Mouse (Mus musculus): Measurements from ENCODE around the gene Zfyve27. TPM values are rescaled to one million over a fixed set of nuclear protein-coding genes. Genes with fewer than 3 reads are reported as not detected.

Zfyve27 gene
- polyA plus RNA-seq, 1 experiment from 2014 or later: 19.5 TPM

GRCm38 (mm10) chr19:42182673-42183072, 18.9 kb downstream of the Zfyve27 start:
- Histone ChIP-seq H3K9me3 (replicated peaks; ENCODE audit: control insufficient read depth, low read length) (no peaks in the 10 kb centered on the region), H3K27me3 (replicated peaks; ENCODE audit: control insufficient read depth, insufficient read depth, low read length) (no peaks in the 10 kb centered on the region), H3K9ac (ENCODE audit: low read length) (no peak overlapping the region), H3K27ac (ENCODE audit: low read depth, low read length) (no peak overlapping the region), H3K4me2 (ENCODE audit: low read length) (no peak overlapping the region), H3K4me1 (ENCODE audit: control insufficient read depth, insufficient read depth, low read length) (no peaks in the 10 kb centered on the region), H3K4me3 (ENCODE audit: low read depth, low read length) (no peak overlapping the region), H3K36me3 (ENCODE audit: control insufficient read depth, insufficient read depth, low read length) (peaks cover 73% of the 10 kb centered on the region)
- ATAC-seq: no peak
- DNase-seq (ENCODE audit: low spot score): no peak
- 62% methylated on average over 6 of the region's 6 CpGs for WGBS

DNA sequence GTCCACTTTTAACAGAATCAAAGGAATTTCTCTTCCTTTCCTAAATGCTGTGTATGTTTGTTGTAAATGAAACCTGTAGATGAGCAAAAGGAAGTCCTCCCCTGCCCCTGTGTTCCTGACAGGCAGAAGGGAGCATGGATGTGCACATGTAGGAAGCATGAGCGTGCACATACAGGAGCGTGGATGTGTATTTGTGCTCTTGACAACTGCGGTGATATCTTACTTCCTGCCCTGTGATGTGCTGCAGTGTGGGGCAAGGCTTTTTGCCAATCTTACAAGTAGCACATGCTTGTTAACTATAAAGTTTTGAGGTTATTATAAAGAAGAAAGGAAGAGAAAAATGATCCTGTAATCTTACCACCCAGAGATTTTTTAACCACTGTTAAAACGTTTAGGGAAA, 26.0 kb downstream of the Zfyve27 start:
- Histone ChIP-seq H3K27me3 (replicated peaks; ENCODE audit: control insufficient read depth, insufficient read depth, low read length) (no peaks in the 10 kb centered on the region), H3K4me2 (ENCODE audit: low read length) (no peak overlapping the region), H3K9me3 (replicated peaks; ENCODE audit: control insufficient read depth, low read length) (no peaks in the 10 kb centered on the region), H3K4me1 (ENCODE audit: control insufficient read depth, insufficient read depth, low read length) (no peaks in the 10 kb centered on the region), H3K4me3 (ENCODE audit: low read depth, low read length) (no peak overlapping the region), H3K27ac (ENCODE audit: low read depth, low read length) (no peak overlapping the region), H3K9ac (ENCODE audit: low read length) (no peak overlapping the region), H3K36me3 (ENCODE audit: control insufficient read depth, insufficient read depth, low read length) (peaks cover 46% of the 10 kb centered on the region)
- ATAC-seq: no peak
- 92% methylated on average over 4 of the region's 4 CpGs for WGBS
- DNase-seq (ENCODE audit: low spot score): no peak

- Histone ChIP-seq H3K9ac (ENCODE audit: low read length) (no peak overlapping the region), H3K4me3 (ENCODE audit: low read depth, low read length) (no peak overlapping the region), H3K4me1 (ENCODE audit: control insufficient read depth, insufficient read depth, low read length) (no peaks in the 10 kb centered on the region), H3K36me3 (ENCODE audit: control insufficient read depth, insufficient read depth, low read length) (peaks cover 40% of the 10 kb centered on the region), H3K4me2 (ENCODE audit: low read length) (no peak overlapping the region), H3K27ac (ENCODE audit: low read depth, low read length) (no peak overlapping the region), H3K9me3 (replicated peaks; ENCODE audit: control insufficient read depth, low read length) (no peaks in the 10 kb centered on the region), H3K27me3 (replicated peaks; ENCODE audit: control insufficient read depth, insufficient read depth, low read length) (no peaks in the 10 kb centered on the region)
- DNase-seq (ENCODE audit: low spot score) (peak; percentile 59), ATAC-seq (peak; percentile 50; the same call in 1 of the 2 replicates)
- WGBS: 23% methylated on average over 5 of the region's 5 CpGs
Measured at GRCm38 (mm10) chr19:42190494-42190893, 26.7 kb downstream of the Zfyve27 start.

- 0 out of 2 replicates have a peak, but pooled peaks cover under 1% of the 10 kb centered on the region for H3K27me3 ChIP-seq (replicated peaks; ENCODE audit: control insufficient read depth, insufficient read depth, low read length)
Measured at GRCm38 (mm10) chr19:42193311-42193710, 29.6 kb downstream of the Zfyve27 start.

GRCm38 (mm10) chr19:42196378-42196777, 32.6 kb downstream of the Zfyve27 start:
- ATAC-seq (no peak), DNase-seq (ENCODE audit: low spot score) (no peak)
- WGBS: 87% methylated on average over 4 of the region's 4 CpGs
- Histone ChIP-seq H3K4me2 (ENCODE audit: low read length) (no peak overlapping the region), H3K27ac (ENCODE audit: low read depth, low read length) (no peak overlapping the region), H3K4me1 (ENCODE audit: control insufficient read depth, insufficient read depth, low read length) (no peaks in the 10 kb centered on the region), H3K9me3 (replicated peaks; ENCODE audit: control insufficient read depth, low read length) (no peaks in the 10 kb centered on the region), H3K4me3 (ENCODE audit: low read depth, low read length) (no peak overlapping the region), H3K9ac (ENCODE audit: low read length) (no peak overlapping the region), H3K27me3 (replicated peaks; ENCODE audit: control insufficient read depth, insufficient read depth, low read length) (peaks cover 31% of the 10 kb centered on the region), H3K36me3 (ENCODE audit: control insufficient read depth, insufficient read depth, low read length) (peaks cover 1% of the 10 kb centered on the region)

More at GRCm38 (mm10) chr19:42193311-42193710, 29.6 kb downstream of the Zfyve27 start:
- no peak overlapping the region for H3K27ac ChIP-seq (ENCODE audit: low read depth, low read length)
- H3K4me1 ChIP-seq (ENCODE audit: control insufficient read depth, insufficient read depth, low read length): no peaks in the 10 kb centered on the region
- ATAC-seq (no peak), DNase-seq (ENCODE audit: low spot score) (no peak)
- H3K4me3 ChIP-seq (ENCODE audit: low read depth, low read length): no peak overlapping the region
- H3K9ac ChIP-seq (ENCODE audit: low read length): no peak overlapping the region
- H3K9me3 ChIP-seq (replicated peaks; ENCODE audit: control insufficient read depth, low read length): no peaks in the 10 kb centered on the region
- WGBS: 53% methylated on average over 2 of the region's 2 CpGs
- H3K36me3 ChIP-seq (ENCODE audit: control insufficient read depth, insufficient read depth, low read length): peaks cover 17% of the 10 kb centered on the region
- H3K4me2 ChIP-seq (ENCODE audit: low read length): no peak overlapping the region

DNA sequence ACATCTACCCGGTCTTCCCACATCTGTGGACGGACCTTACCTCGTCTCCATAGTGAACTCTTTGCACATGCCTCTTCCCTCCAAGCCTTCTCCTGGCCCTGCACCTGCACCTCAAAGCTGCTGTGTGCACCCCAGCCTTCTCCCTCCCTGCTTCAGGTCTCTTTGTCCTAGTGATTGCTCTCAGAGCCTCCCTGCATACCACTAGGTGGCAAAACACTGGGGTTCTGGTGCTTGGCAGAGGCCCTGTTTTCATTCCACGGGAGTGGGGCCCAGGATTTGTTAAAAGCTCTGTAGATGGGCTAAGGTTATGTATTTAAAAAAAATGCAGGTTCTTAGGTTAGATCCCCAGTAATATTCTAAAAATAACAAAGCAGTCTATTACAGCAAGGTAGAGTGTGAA, 33.3 kb downstream of the Zfyve27 start:
- Histone ChIP-seq H3K4me2 (ENCODE audit: low read length) (no peak overlapping the region), H3K4me3 (ENCODE audit: low read depth, low read length) (no peak overlapping the region), H3K4me1 (ENCODE audit: control insufficient read depth, insufficient read depth, low read length) (no peaks in the 10 kb centered on the region), H3K9ac (ENCODE audit: low read length) (no peak overlapping the region), H3K27me3 (replicated peaks; ENCODE audit: control insufficient read depth, insufficient read depth, low read length) (peaks cover 38% of the 10 kb centered on the region), H3K9me3 (replicated peaks; ENCODE audit: control insufficient read depth, low read length) (no peaks in the 10 kb centered on the region), H3K36me3 (ENCODE audit: control insufficient read depth, insufficient read depth, low read length) (no peaks in the 10 kb centered on the region; the same call in 1 of the 2 replicates), H3K27ac (ENCODE audit: low read depth, low read length) (no peak overlapping the region)
- ATAC-seq: no peak
- no peak for DNase-seq (ENCODE audit: low spot score)
- 73% methylated on average over 4 of the region's 4 CpGs for WGBS

GRCm38 (mm10) chr19:42198026-42198425, 34.3 kb downstream of the Zfyve27 start:
- Histone ChIP-seq H3K27ac (ENCODE audit: low read depth, low read length) (no peak overlapping the region), H3K9ac (ENCODE audit: low read length) (no peak overlapping the region)
- WGBS: 43% methylated on average over 11 of the region's 11 CpGs

DNA sequence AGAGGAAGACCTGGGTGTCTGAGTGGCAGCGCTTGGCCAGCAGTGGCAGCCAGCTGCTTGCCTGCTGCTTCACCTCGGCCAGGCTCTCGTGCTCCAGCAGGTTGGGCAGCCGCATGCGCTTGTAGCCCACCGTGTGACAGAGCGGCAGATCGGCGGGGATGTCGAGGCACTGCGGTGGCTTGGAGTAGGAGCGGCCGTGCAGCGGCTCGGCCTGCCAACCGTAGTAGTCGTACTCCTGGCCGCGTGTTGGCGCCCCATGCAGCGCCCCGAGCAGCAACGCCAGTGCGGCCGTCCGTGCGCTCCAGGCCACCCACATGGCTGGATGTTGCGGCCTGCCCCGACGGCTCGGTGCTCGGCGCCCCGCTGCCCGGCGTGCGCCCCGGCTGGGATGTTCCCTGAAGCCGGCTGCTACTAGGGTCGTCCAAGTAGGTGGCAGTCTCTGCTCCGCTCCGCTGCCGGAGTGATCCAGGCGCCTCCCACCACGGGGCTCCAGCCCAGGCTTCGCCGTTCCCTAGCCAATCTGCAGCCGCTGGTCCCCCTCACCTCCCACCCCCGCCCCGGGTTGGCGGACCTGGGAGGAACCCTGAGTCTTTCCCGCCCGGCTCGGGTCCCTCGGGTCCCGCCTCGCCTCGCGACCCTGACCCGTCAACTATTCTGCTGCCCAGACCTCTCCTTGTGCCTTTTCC, 38.1 kb downstream of the Zfyve27 start, which contains the start of gene Sfrp5:
Gene Sfrp5, minus strand, starts transcription at position 557 of the 686 bp plus-strand sequence.
- under 1% methylated on average over 54 of the region's 60 CpGs for WGBS
- H3K27me3 ChIP-seq (replicated peaks; ENCODE audit: control insufficient read depth, insufficient read depth, low read length): peaks cover 54% of the 10 kb centered on the region
- DNase-seq (ENCODE audit: low spot score) (peak; percentile 19), ATAC-seq (peak; percentile 58; the same call in 1 of the 2 replicates)
- H3K4me2 ChIP-seq (ENCODE audit: low read length): peak within 1 kb of the TSS; percentile 42
- no peak within 1 kb of the TSS for H3K27ac ChIP-seq (ENCODE audit: low read depth, low read length)
- no peaks in the 10 kb centered on the region for H3K9me3 ChIP-seq (replicated peaks; ENCODE audit: control insufficient read depth, low read length)
- peak within 1 kb of the TSS; percentile 21 for H3K4me3 ChIP-seq (ENCODE audit: low read depth, low read length)
- no peaks in the 10 kb centered on the region for H3K4me1 ChIP-seq (ENCODE audit: control insufficient read depth, insufficient read depth, low read length)
- H3K36me3 ChIP-seq (ENCODE audit: control insufficient read depth, insufficient read depth, low read length): no peaks in the 10 kb centered on the region
- H3K9ac ChIP-seq (ENCODE audit: low read length): no peak within 1 kb of the TSS

More at GRCm38 (mm10) chr19:42198026-42198425, 34.3 kb downstream of the Zfyve27 start:
- ATAC-seq: no peak
- no peak overlapping the region for H3K4me2 ChIP-seq (ENCODE audit: low read length)
- H3K36me3 ChIP-seq (ENCODE audit: control insufficient read depth, insufficient read depth, low read length): no peaks in the 10 kb centered on the region; the same call in 1 of the 2 replicates
- no peaks in the 10 kb centered on the region for H3K4me1 ChIP-seq (ENCODE audit: control insufficient read depth, insufficient read depth, low read length)
- no peak overlapping the region for H3K4me3 ChIP-seq (ENCODE audit: low read depth, low read length)
- no peaks in the 10 kb centered on the region for H3K9me3 ChIP-seq (replicated peaks; ENCODE audit: control insufficient read depth, low read length)
- peaks cover 48% of the 10 kb centered on the region for H3K27me3 ChIP-seq (replicated peaks; ENCODE audit: control insufficient read depth, insufficient read depth, low read length)
- DNase-seq (ENCODE audit: low spot score): no peak

DNA sequence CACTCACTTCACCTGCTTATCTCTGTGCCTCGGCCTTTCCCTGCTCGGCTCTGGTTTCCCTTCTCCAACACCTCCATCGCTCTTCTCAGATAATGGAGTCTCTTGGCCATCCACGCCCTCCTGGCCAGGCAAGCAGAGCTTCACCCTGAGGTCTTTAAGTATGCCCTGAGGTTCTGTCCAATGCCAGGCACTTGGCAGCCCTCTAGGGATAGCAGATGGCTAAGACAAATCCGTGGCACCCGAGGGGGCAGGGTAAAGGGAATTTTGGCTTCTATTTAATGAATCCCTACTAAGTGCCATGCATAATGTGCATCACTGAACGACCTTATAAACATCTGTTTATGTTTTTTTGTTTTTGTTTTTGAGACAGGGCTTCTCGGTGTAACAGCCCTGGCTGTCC, 38.7 kb downstream of the Zfyve27 start:
- ATAC-seq (no peak), DNase-seq (ENCODE audit: low spot score) (no peak)
- Histone ChIP-seq H3K9ac (ENCODE audit: low read length) (no peak overlapping the region), H3K27ac (ENCODE audit: low read depth, low read length) (no peak overlapping the region), H3K9me3 (replicated peaks; ENCODE audit: control insufficient read depth, low read length) (no peaks in the 10 kb centered on the region), H3K4me3 (ENCODE audit: low read depth, low read length) (no peak overlapping the region; the same call in 1 of the 2 replicates), H3K27me3 (replicated peaks; ENCODE audit: control insufficient read depth, insufficient read depth, low read length) (peaks cover 54% of the 10 kb centered on the region), H3K4me2 (ENCODE audit: low read length) (no peak overlapping the region), H3K36me3 (ENCODE audit: control insufficient read depth, insufficient read depth, low read length) (no peaks in the 10 kb centered on the region), H3K4me1 (ENCODE audit: control insufficient read depth, insufficient read depth, low read length) (no peaks in the 10 kb centered on the region)
- WGBS: 43% methylated on average over 8 of the region's 8 CpGs
